Mouse (Mus musculus) neural tube, embryonic 12.5 days (tissue): ENCODE measurements around the gene Slc5a5. TPM values are rescaled to one million over a fixed set of nuclear protein-coding genes. Genes with fewer than 3 reads are reported as not detected.
A peak's percentile ranks its signal among the peaks of the same experiment; 100 is the strongest.

Experiments
- ATAC-seq: fragments of 200-750 bp; cut with Nextera tagmentation; 2 replicates; pipeline ENCODE4 v1.8.0; 2017; ENCODE audit warnings: low read depth, mild to moderate bottlenecking, moderate TSS enrichment, moderate library complexity; ENCODE audit not compliant: low FRiP score
- H3K27ac ChIP-seq: fragments of 300-500 bp; sonication (generic); 2 replicates; pipeline ENCODE4 v1.5.1; 2016
- H3K27me3 ChIP-seq: fragments of 300-500 bp; sonication (generic); replicated peaks from 2 replicates; pipeline ENCODE4 v1.6.1; 2016; ENCODE audit warnings: mild to moderate bottlenecking
- H3K36me3 ChIP-seq: fragments of 300-500 bp; sonication (generic); 2 replicates; pipeline ENCODE4 v1.6.1; 2016; ENCODE audit warnings: mild to moderate bottlenecking
- H3K4me1 ChIP-seq: fragments of 300-500 bp; sonication (generic); 2 replicates; pipeline ENCODE4 v1.6.1; 2016
- H3K4me2 ChIP-seq: fragments of 300-500 bp; sonication (generic); replicated peaks from 2 replicates; pipeline ENCODE4 v1.6.1; 2016; ENCODE audit warnings: mild to moderate bottlenecking
- H3K4me3 ChIP-seq: fragments of 300-500 bp; sonication (generic); 2 replicates; pipeline ENCODE4 v1.5.1; 2016
- H3K9ac ChIP-seq: fragments of 300-500 bp; sonication (generic); 2 replicates; pipeline ENCODE4 v1.6.1; 2016; ENCODE audit warnings: mild to moderate bottlenecking
- H3K9me3 ChIP-seq: fragments of 300-500 bp; sonication (generic); 2 replicates; pipeline ENCODE4 v1.6.1; 2016; ENCODE audit warnings: mild to moderate bottlenecking
- WGBS: fragments of 180-500 bp; shearing (Covaris S2); methylation state at CpG from one replicate; pipeline ENCODE4 v1.1.7; 2016; 5-methylcytosine and 5-hydroxymethylcytosine counted together
- polyA plus RNA-seq: library from polyadenylated mRNA; unstranded; fragments of >200 nt; fragmentation: Nextera tagmentation; extraction: Ambion mirVana; gene quantifications from 2 replicates; pipeline ENCODE4 v1.2.1, GENCODE M21; 2016

Slc5a5 gene
- polyA plus RNA-seq, 1 experiment from 2014 or later = 1.5 TPM

- peak within 1 kb of the TSS; percentile 27; the same call in 1 of the 2 replicates for H3K27ac ChIP-seq
- H3K4me1 ChIP-seq = peaks cover 26% of the 10 kb centered on the region
- H3K4me3 ChIP-seq = peak within 1 kb of the TSS; percentile 77
- peak within 1 kb of the TSS; percentile 90 for H3K4me2 ChIP-seq
- peak within 1 kb of the TSS; percentile 79 for H3K9ac ChIP-seq
- no peaks in the 10 kb centered on the region for H3K36me3 ChIP-seq
- ATAC-seq = peak; percentile 92
- no peaks in the 10 kb centered on the region for H3K9me3 ChIP-seq
- no peaks in the 10 kb centered on the region for H3K27me3 ChIP-seq
- WGBS = under 1% methylated on average over 46 of the region's 46 CpGs
These were observed 19.1 kb downstream of the Slc5a5 start, which contains the start of gene Ccdc124 for GRCm38 (mm10) chr8:70873364-70873985. TSS of gene Ccdc124 (minus strand) at chr8:70873935.

GRCm38 (mm10) chr8:70872643-70873363 is 19.8 kb downstream of the Slc5a5 start:
- no peak for ATAC-seq
- Histone ChIP-seq H3K36me3 (peaks cover 6% of the 10 kb centered on the region), H3K4me2 (peak overlapping the region; percentile 90), H3K9ac (peak overlapping the region; percentile 79), H3K27me3 (no peaks in the 10 kb centered on the region), H3K4me1 (peaks cover 30% of the 10 kb centered on the region), H3K9me3 (no peaks in the 10 kb centered on the region), H3K4me3 (peak overlapping the region; percentile 77), H3K27ac (peak overlapping the region; percentile 27; the same call in 1 of the 2 replicates)
- WGBS = 7% methylated on average over 31 of the region's 31 CpGs

- Histone ChIP-seq H3K9ac (no peak overlapping the region), H3K4me1 (peaks cover 37% of the 10 kb centered on the region), H3K27ac (no peak overlapping the region), H3K4me3 (no peak overlapping the region), H3K4me2 (peak overlapping the region; percentile 5; the same call in 1 of the 2 replicates), H3K9me3 (no peaks in the 10 kb centered on the region), H3K36me3 (peaks cover 9% of the 10 kb centered on the region), H3K27me3 (no peaks in the 10 kb centered on the region)
- WGBS = 90% methylated on average over 5 of the region's 5 CpGs
- no peak for ATAC-seq
These were observed 21.3 kb downstream of the Slc5a5 start for GRCm38 (mm10) chr8:70871195-70871807.

GRCm38 (mm10) chr8:70869601-70870041 is 22.9 kb downstream of the Slc5a5 start:
- no peaks in the 10 kb centered on the region for H3K9me3 ChIP-seq
- H3K4me3 ChIP-seq = no peak overlapping the region
- H3K4me1 ChIP-seq = peaks cover 47% of the 10 kb centered on the region
- ATAC-seq = 0 out of 2 replicates have a peak, but pooled peaks have one; percentile 5
- H3K36me3 ChIP-seq = peaks cover 9% of the 10 kb centered on the region
- 0 out of 2 replicates have a peak overlapping the region, but pooled peaks have one; percentile 35 for H3K9ac ChIP-seq
- H3K4me2 ChIP-seq = peak overlapping the region; percentile 48; the same call in 1 of the 2 replicates
- no peaks in the 10 kb centered on the region for H3K27me3 ChIP-seq
- WGBS = 49% methylated on average over 16 of the region's 16 CpGs
- peak overlapping the region; percentile 46; the same call in 1 of the 2 replicates for H3K27ac ChIP-seq

- no peaks in the 10 kb centered on the region for H3K9me3 ChIP-seq
- 45% methylated on average over 5 of the region's 5 CpGs for WGBS
- peak overlapping the region; percentile 48 for H3K4me2 ChIP-seq
- no peaks in the 10 kb centered on the region for H3K27me3 ChIP-seq
- H3K9ac ChIP-seq = peak overlapping the region; percentile 35; the same call in 1 of the 2 replicates
- H3K27ac ChIP-seq = peak overlapping the region; percentile 46; the same call in 1 of the 2 replicates
- ATAC-seq = no peak
- H3K4me3 ChIP-seq = no peak overlapping the region
- peaks cover 9% of the 10 kb centered on the region for H3K36me3 ChIP-seq
- H3K4me1 ChIP-seq = peaks cover 51% of the 10 kb centered on the region
These were observed 23.4 kb downstream of the Slc5a5 start for GRCm38 (mm10) chr8:70869199-70869571.

GRCm38 (mm10) chr8:70868559-70869198 is 23.9 kb downstream of the Slc5a5 start:
- Histone ChIP-seq H3K27ac (peak overlapping the region; percentile 46; the same call in 1 of the 2 replicates), H3K36me3 (peaks cover 9% of the 10 kb centered on the region), H3K4me2 (peak overlapping the region; percentile 48), H3K9me3 (no peaks in the 10 kb centered on the region), H3K4me3 (no peak overlapping the region), H3K4me1 (peaks cover 56% of the 10 kb centered on the region), H3K27me3 (no peaks in the 10 kb centered on the region), H3K9ac (peak overlapping the region; percentile 35; the same call in 1 of the 2 replicates)
- WGBS = 17% methylated on average over 40 of the region's 40 CpGs
- ATAC-seq = no peak

- no peak overlapping the region for H3K9ac ChIP-seq
These were observed 26.0 kb downstream of the Slc5a5 start for GRCm38 (mm10) chr8:70866566-70866965.

GRCm38 (mm10) chr8:70866001-70866520 is 26.5 kb downstream of the Slc5a5 start:
- peaks cover 13% of the 10 kb centered on the region for H3K27me3 ChIP-seq
- peak overlapping the region; percentile 45; the same call in 1 of the 2 replicates for H3K9ac ChIP-seq
- peak overlapping the region; percentile 50 for H3K4me3 ChIP-seq
- WGBS = 7% methylated on average over 12 of the region's 12 CpGs
- H3K4me1 ChIP-seq = peaks cover 65% of the 10 kb centered on the region
- peak overlapping the region; percentile 75 for H3K27ac ChIP-seq
- peaks cover 9% of the 10 kb centered on the region for H3K36me3 ChIP-seq
- H3K9me3 ChIP-seq = no peaks in the 10 kb centered on the region
- ATAC-seq = peak; percentile 7
- peak overlapping the region; percentile 62 for H3K4me2 ChIP-seq

More at GRCm38 (mm10) chr8:70866566-70866965, 26.0 kb downstream of the Slc5a5 start:
- peaks cover 63% of the 10 kb centered on the region for H3K4me1 ChIP-seq
- 85% methylated on average over 7 of the region's 7 CpGs for WGBS
- H3K36me3 ChIP-seq = peaks cover 9% of the 10 kb centered on the region
- peak overlapping the region; percentile 62 for H3K4me2 ChIP-seq
- ATAC-seq = no peak
- no peak overlapping the region for H3K4me3 ChIP-seq
- H3K9me3 ChIP-seq = no peaks in the 10 kb centered on the region
- no peak overlapping the region for H3K27ac ChIP-seq
- H3K27me3 ChIP-seq = peaks cover 9% of the 10 kb centered on the region

GRCm38 (mm10) chr8:70865350-70866000 is 27.1 kb downstream of the Slc5a5 start:
- peak; percentile 85 for ATAC-seq
- H3K27me3 ChIP-seq = peaks cover 13% of the 10 kb centered on the region
- H3K27ac ChIP-seq = peak overlapping the region; percentile 89
- peak overlapping the region; percentile 65 for H3K9ac ChIP-seq
- peak overlapping the region; percentile 50 for H3K4me3 ChIP-seq
- H3K9me3 ChIP-seq = no peaks in the 10 kb centered on the region
- H3K36me3 ChIP-seq = peaks cover 9% of the 10 kb centered on the region
- WGBS = under 1% methylated on average over 46 of the region's 46 CpGs
- peaks cover 65% of the 10 kb centered on the region for H3K4me1 ChIP-seq
- H3K4me2 ChIP-seq = peak overlapping the region; percentile 62

- H3K27me3 ChIP-seq = peaks cover 13% of the 10 kb centered on the region
- no peaks in the 10 kb centered on the region for H3K9me3 ChIP-seq
- ATAC-seq = peak; percentile 29
- peak overlapping the region; percentile 65 for H3K9ac ChIP-seq
- WGBS = under 1% methylated on average over 24 of the region's 24 CpGs
- H3K4me3 ChIP-seq = peak overlapping the region; percentile 50
- peak overlapping the region; percentile 62 for H3K4me2 ChIP-seq
- peaks cover 64% of the 10 kb centered on the region for H3K4me1 ChIP-seq
- peak overlapping the region; percentile 89 for H3K27ac ChIP-seq
- peaks cover 9% of the 10 kb centered on the region for H3K36me3 ChIP-seq
These were observed 27.8 kb downstream of the Slc5a5 start for GRCm38 (mm10) chr8:70864712-70865221.
